Mouse (Mus musculus): ENCODE results near the gene Tmem177. TPM values are rescaled to one million over a fixed set of nuclear protein-coding genes. Genes with fewer than 3 reads are reported as not detected.

Gene Tmem177
- polyA plus RNA-seq (2012; ENCODE audit: insufficient read depth, insufficient read length, low replicate concordance, missing spikeins) = not detected in 2 replicates

- no peak for TF ChIP-seq CTCF (IDR thresholded peaks at IDR 0.05; ENCODE audit: insufficient read depth, low read depth, low read length)
- TF ChIP-seq POLR2A (IDR thresholded peaks at IDR 0.05; ENCODE audit: insufficient read depth, low read depth, low read length) = peak; percentile 58
- Histone ChIP-seq H3K4me1 (ENCODE audit: control insufficient read depth, insufficient read depth, low read length) (peaks cover 3% of the 10 kb centered on the region; the same call in 1 of the 2 replicates), H3K4me3 (ENCODE audit: insufficient read depth, low read depth, low read length) (peak within 1 kb of the TSS; percentile 87), H3K27ac (ENCODE audit: insufficient read depth, low read depth, low read length) (no peak within 1 kb of the TSS)
- WGBS = 10% methylated on average over 42 of the region's 42 CpGs
Measured at GRCm38 (mm10) chr1:119912953-119913814, at the start of gene Tmem177. Tmem177 (minus strand) TSS chr1:119913208.

GRCm38 (mm10) chr1:119959920-119960319 is 46.9 kb upstream of the Tmem177 start:
- TF ChIP-seq POLR2A (IDR thresholded peaks at IDR 0.05; ENCODE audit: insufficient read depth, low read depth, low read length) (no peak), CTCF (IDR thresholded peaks at IDR 0.05; ENCODE audit: insufficient read depth, low read depth, low read length) (no peak)
- Histone ChIP-seq H3K27ac (ENCODE audit: insufficient read depth, low read depth, low read length) (no peak overlapping the region), H3K4me1 (ENCODE audit: control insufficient read depth, insufficient read depth, low read length) (no peaks in the 10 kb centered on the region), H3K4me3 (ENCODE audit: insufficient read depth, low read depth, low read length) (no peak overlapping the region)
- 78% methylated on average over 7 of the region's 7 CpGs for WGBS

GRCm38 (mm10) chr1:119959464-119959863 is 46.5 kb upstream of the Tmem177 start:
- no peak for TF ChIP-seq POLR2A (IDR thresholded peaks at IDR 0.05; ENCODE audit: insufficient read depth, low read depth, low read length)
- TF ChIP-seq CTCF (IDR thresholded peaks at IDR 0.05; ENCODE audit: insufficient read depth, low read depth, low read length) = no peak
- 92% methylated on average over 4 of the region's 4 CpGs for WGBS
- Histone ChIP-seq H3K4me1 (ENCODE audit: control insufficient read depth, insufficient read depth, low read length) (no peaks in the 10 kb centered on the region), H3K27ac (ENCODE audit: insufficient read depth, low read depth, low read length) (no peak overlapping the region), H3K4me3 (ENCODE audit: insufficient read depth, low read depth, low read length) (no peak overlapping the region)

GRCm38 (mm10) chr1:119957716-119958222 is 44.8 kb upstream of the Tmem177 start:
- 48% methylated on average over 9 of the region's 9 CpGs for WGBS
- Histone ChIP-seq H3K27ac (ENCODE audit: insufficient read depth, low read depth, low read length) (no peak overlapping the region), H3K4me3 (ENCODE audit: insufficient read depth, low read depth, low read length) (no peak overlapping the region), H3K4me1 (ENCODE audit: control insufficient read depth, insufficient read depth, low read length) (no peaks in the 10 kb centered on the region)
- TF ChIP-seq CTCF (IDR thresholded peaks at IDR 0.05; ENCODE audit: insufficient read depth, low read depth, low read length) (no peak), POLR2A (IDR thresholded peaks at IDR 0.05; ENCODE audit: insufficient read depth, low read depth, low read length) (no peak)

- H3K27ac ChIP-seq (ENCODE audit: insufficient read depth, low read depth, low read length) = no peak overlapping the region
- no peak for TF ChIP-seq POLR2A (IDR thresholded peaks at IDR 0.05; ENCODE audit: insufficient read depth, low read depth, low read length)
- no peak for TF ChIP-seq CTCF (IDR thresholded peaks at IDR 0.05; ENCODE audit: insufficient read depth, low read depth, low read length)
- H3K4me3 ChIP-seq (ENCODE audit: insufficient read depth, low read depth, low read length) = no peak overlapping the region
- WGBS = 72% methylated on average over 2 of the region's 2 CpGs
- no peaks in the 10 kb centered on the region for H3K4me1 ChIP-seq (ENCODE audit: control insufficient read depth, insufficient read depth, low read length)
Measured at GRCm38 (mm10) chr1:119954680-119955079, 41.7 kb upstream of the Tmem177 start.

GRCm38 (mm10) chr1:119953456-119953855 is 40.4 kb upstream of the Tmem177 start:
- TF ChIP-seq CTCF (IDR thresholded peaks at IDR 0.05; ENCODE audit: insufficient read depth, low read depth, low read length) (no peak), POLR2A (IDR thresholded peaks at IDR 0.05; ENCODE audit: insufficient read depth, low read depth, low read length) (no peak)
- Histone ChIP-seq H3K27ac (ENCODE audit: insufficient read depth, low read depth, low read length) (no peak overlapping the region), H3K4me1 (ENCODE audit: control insufficient read depth, insufficient read depth, low read length) (no peaks in the 10 kb centered on the region), H3K4me3 (ENCODE audit: insufficient read depth, low read depth, low read length) (no peak overlapping the region)
- WGBS = 88% methylated on average over 9 of the region's 9 CpGs

GRCm38 (mm10) chr1:119950086-119950485 is 37.1 kb upstream of the Tmem177 start:
- 95% methylated on average over 8 of the region's 8 CpGs for WGBS
- H3K27ac ChIP-seq (ENCODE audit: insufficient read depth, low read depth, low read length) = no peak overlapping the region
- TF ChIP-seq CTCF (IDR thresholded peaks at IDR 0.05; ENCODE audit: insufficient read depth, low read depth, low read length) = no peak
- TF ChIP-seq POLR2A (IDR thresholded peaks at IDR 0.05; ENCODE audit: insufficient read depth, low read depth, low read length) = no peak

GRCm38 (mm10) chr1:119936861-119937260 is 23.9 kb upstream of the Tmem177 start:
- no peaks in the 10 kb centered on the region for H3K4me1 ChIP-seq (ENCODE audit: control insufficient read depth, insufficient read depth, low read length)
- no peak for TF ChIP-seq POLR2A (IDR thresholded peaks at IDR 0.05; ENCODE audit: insufficient read depth, low read depth, low read length)
- no peak for TF ChIP-seq CTCF (IDR thresholded peaks at IDR 0.05; ENCODE audit: insufficient read depth, low read depth, low read length)
- H3K4me3 ChIP-seq (ENCODE audit: insufficient read depth, low read depth, low read length) = no peak overlapping the region
- 44% methylated on average over 7 of the region's 7 CpGs for WGBS
- no peak overlapping the region for H3K27ac ChIP-seq (ENCODE audit: insufficient read depth, low read depth, low read length)

More at GRCm38 (mm10) chr1:119950086-119950485, 37.1 kb upstream of the Tmem177 start:
- Histone ChIP-seq H3K4me3 (ENCODE audit: insufficient read depth, low read depth, low read length) (no peak overlapping the region), H3K4me1 (ENCODE audit: control insufficient read depth, insufficient read depth, low read length) (no peaks in the 10 kb centered on the region)
